Mouse (Mus musculus): ENCODE results near the gene Hopx. TPM values are rescaled to one million over a fixed set of nuclear protein-coding genes. Genes with fewer than 3 reads are reported as not detected.
A peak's percentile ranks its signal among the peaks of the same experiment; 100 is the strongest.

Hopx gene
- 12.6 and 16.4 TPM in 2 replicates for polyA plus RNA-seq (2015; fragmentation: Nextera tagmentation; extraction: Ambion mirVana)

DNA sequence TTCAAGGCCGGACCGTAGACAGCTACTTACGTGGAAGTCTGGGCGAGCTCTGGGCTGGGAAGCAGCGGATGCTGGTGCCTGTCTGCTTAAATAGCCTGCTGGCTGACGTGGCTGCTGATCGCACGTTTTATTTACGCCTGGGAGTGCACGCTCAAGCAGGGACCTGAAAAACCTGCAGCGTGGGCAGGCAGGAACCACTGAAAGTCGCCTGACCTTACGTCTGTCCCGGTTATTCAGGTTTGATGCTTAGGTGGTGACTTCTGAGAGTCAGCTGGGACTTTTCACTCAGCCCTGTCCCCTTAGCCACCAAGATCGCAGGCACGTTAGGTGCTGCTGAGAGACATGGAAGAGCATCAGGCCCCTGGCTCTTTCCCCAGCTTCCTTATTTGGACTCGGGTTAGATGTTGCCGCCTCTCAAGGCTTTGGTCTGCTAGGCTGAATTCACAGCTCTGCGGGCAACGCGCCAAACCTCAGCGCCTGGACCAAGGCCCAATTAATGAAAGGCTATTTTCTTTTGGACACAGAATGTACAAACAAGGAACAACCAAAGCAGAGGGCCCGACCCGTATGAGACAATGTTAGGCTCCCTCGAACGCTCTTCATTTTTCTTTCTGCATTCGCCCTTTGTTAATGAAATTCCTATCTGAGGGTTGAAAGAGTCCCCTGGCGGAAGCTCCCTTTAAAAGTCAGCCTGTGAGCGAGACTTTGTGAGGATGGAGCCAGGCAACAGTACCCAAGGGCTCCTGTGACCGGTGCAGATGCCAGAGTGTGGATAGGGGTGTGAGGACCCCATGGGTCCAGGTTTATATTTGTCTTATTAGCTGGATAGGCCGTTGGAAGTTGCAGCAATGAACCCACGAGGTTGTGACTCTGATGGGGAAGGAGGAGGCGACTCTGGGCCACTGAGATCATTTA, at the start of gene Hopx:
TSS of gene Hopx (minus strand) at position 305 of the 915 bp plus-strand sequence.
- Histone ChIP-seq H3K27ac (replicated peaks) (peak within 1 kb of the TSS; percentile 97), H3K4me1 (peaks cover 39% of the 10 kb centered on the region), H3K9ac (peak within 1 kb of the TSS; percentile 85), H3K36me3 (no peaks in the 10 kb centered on the region), H3K27me3 (replicated peaks) (no peaks in the 10 kb centered on the region), H3K4me3 (peak within 1 kb of the TSS; percentile 54), H3K4me2 (peak within 1 kb of the TSS; percentile 68), H3K9me3 (no peaks in the 10 kb centered on the region)
- ATAC-seq (ENCODE audit: extremely low read depth, insufficient number of reproducible peaks, low FRiP score, low TSS enrichment), result peak; percentile 81
- WGBS, result 21% methylated on average over 33 of the region's 33 CpGs

DNA sequence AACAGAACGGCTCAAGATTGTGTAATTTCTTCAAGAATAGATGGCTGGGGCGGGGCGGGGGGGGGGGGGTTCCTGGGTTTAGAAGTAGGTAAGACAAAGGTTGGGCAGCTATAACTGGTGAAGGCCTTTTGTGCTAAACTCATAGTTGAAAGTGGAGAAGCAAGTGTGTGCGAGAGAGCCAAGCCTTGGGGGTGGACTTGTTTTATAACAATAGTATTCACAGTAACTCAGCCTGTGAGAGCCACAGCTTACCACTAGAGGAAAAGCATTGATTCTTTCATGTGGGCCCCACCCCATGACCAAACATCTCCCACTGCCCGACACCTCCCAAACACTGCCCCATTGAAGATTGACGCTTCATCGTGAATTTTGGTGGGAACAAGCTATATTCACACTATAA, 48.7 kb upstream of the Hopx start:
- H3K9me3 ChIP-seq, result no peaks in the 10 kb centered on the region
- H3K4me2 ChIP-seq, result no peak overlapping the region
- H3K27me3 ChIP-seq (replicated peaks), result no peaks in the 10 kb centered on the region
- no peak overlapping the region for H3K27ac ChIP-seq (replicated peaks)
- WGBS, result 84% methylated on average over 7 of the region's 7 CpGs
- no peak overlapping the region for H3K9ac ChIP-seq
- 0 out of 2 replicates have a peak, but pooled peaks cover under 1% of the 10 kb centered on the region for H3K4me1 ChIP-seq
- H3K4me3 ChIP-seq, result no peak overlapping the region
- ATAC-seq (ENCODE audit: extremely low read depth, insufficient number of reproducible peaks, low FRiP score, low TSS enrichment), result no peak
- no peaks in the 10 kb centered on the region for H3K36me3 ChIP-seq

- Histone ChIP-seq H3K36me3 (no peaks in the 10 kb centered on the region), H3K9ac (no peak overlapping the region), H3K4me1 (0 out of 2 replicates have a peak, but pooled peaks cover 7% of the 10 kb centered on the region), H3K27ac (replicated peaks) (no peak overlapping the region), H3K4me2 (no peak overlapping the region), H3K9me3 (no peaks in the 10 kb centered on the region), H3K4me3 (no peak overlapping the region), H3K27me3 (replicated peaks) (no peaks in the 10 kb centered on the region)
- ATAC-seq (ENCODE audit: extremely low read depth, insufficient number of reproducible peaks, low FRiP score, low TSS enrichment), result no peak
- WGBS, result 85% methylated on average over 3 of the region's 3 CpGs
Observed at GRCm38 (mm10) chr5:77162566-77162965, 47.6 kb upstream of the Hopx start.

GRCm38 (mm10) chr5:77157777-77158540, 43.0 kb upstream of the Hopx start:
- no peak overlapping the region for H3K4me3 ChIP-seq
- H3K27ac ChIP-seq (replicated peaks), result no peak overlapping the region
- peaks cover 14% of the 10 kb centered on the region for H3K4me1 ChIP-seq
- no peak overlapping the region for H3K4me2 ChIP-seq
- no peaks in the 10 kb centered on the region for H3K9me3 ChIP-seq
- no peak for ATAC-seq (ENCODE audit: extremely low read depth, insufficient number of reproducible peaks, low FRiP score, low TSS enrichment)
- no peak overlapping the region for H3K9ac ChIP-seq
- 45% methylated on average over 14 of the region's 14 CpGs for WGBS
- H3K27me3 ChIP-seq (replicated peaks), result no peaks in the 10 kb centered on the region
- H3K36me3 ChIP-seq, result no peaks in the 10 kb centered on the region

DNA sequence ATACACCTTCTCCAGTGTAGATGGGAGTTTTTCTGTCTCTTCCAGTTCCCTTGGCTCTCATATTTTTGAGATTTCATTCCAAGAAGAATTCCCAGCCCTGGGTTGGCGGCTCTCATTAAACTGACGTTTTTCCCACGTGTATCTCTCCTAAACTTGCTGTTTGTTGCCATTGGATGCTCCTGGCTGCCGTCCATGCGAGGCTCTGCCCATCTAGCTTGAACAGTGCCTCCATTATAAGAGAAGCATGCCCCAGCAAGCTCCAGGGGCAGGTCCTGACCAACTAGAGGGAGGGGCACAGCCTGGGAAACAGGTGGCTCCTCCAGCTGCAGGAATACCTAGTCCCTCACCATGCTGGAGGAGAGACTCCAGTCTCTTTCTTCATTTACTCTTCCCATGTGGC, 42.0 kb upstream of the Hopx start:
- WGBS, result 71% methylated on average over 5 of the region's 5 CpGs
- Histone ChIP-seq H3K27me3 (replicated peaks) (no peaks in the 10 kb centered on the region), H3K9me3 (no peaks in the 10 kb centered on the region), H3K4me1 (peaks cover 14% of the 10 kb centered on the region), H3K4me3 (no peak overlapping the region), H3K9ac (no peak overlapping the region), H3K27ac (replicated peaks) (no peak overlapping the region), H3K4me2 (no peak overlapping the region), H3K36me3 (no peaks in the 10 kb centered on the region)
- no peak for ATAC-seq (ENCODE audit: extremely low read depth, insufficient number of reproducible peaks, low FRiP score, low TSS enrichment)

DNA sequence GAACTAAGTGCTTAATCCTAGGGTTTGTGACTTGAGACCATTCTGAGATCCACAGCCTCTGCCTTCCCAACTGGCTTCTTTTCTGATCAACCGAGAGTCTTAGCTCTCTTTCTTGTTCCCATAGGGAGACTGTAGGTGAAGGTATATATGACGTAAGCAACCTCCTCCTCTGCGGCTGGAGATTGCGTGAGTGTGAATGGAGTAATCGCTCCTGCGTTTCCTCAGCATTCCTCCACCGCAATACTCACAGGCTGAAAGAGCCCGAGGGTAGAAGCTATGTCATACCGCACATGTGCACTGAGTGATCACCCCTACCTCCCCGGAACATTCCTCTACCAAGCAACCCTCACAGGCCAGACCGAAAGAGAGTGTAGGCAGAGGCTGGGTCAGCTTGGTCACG, 40.6 kb upstream of the Hopx start:
- H3K4me2 ChIP-seq, result no peak overlapping the region
- no peaks in the 10 kb centered on the region for H3K27me3 ChIP-seq (replicated peaks)
- H3K9me3 ChIP-seq, result no peaks in the 10 kb centered on the region
- H3K4me3 ChIP-seq, result no peak overlapping the region
- H3K36me3 ChIP-seq, result no peaks in the 10 kb centered on the region
- peaks cover 21% of the 10 kb centered on the region for H3K4me1 ChIP-seq
- no peak for ATAC-seq (ENCODE audit: extremely low read depth, insufficient number of reproducible peaks, low FRiP score, low TSS enrichment)
- no peak overlapping the region for H3K9ac ChIP-seq
- H3K27ac ChIP-seq (replicated peaks), result no peak overlapping the region
- WGBS, result 84% methylated on average over 12 of the region's 12 CpGs

DNA sequence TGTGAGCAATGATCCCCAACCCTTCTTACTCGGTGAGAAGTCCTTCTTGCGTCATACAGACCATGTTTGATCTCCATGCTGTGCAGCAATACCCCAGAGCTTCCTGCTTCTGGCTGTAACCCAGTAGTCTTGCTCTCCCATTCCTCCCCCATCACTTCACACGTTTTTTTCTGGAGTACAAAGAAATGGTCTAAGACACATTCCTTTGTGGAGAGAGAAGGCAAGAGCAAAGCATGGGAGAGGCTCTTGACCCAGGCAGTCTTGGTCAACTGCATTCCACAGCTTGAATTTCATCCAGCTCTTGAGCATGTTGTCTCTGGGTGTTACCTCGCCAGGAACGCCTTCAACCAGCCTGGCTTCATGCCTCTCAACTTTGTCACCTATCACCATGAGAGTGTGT, 39.9 kb upstream of the Hopx start:
- Histone ChIP-seq H3K27me3 (replicated peaks) (no peaks in the 10 kb centered on the region), H3K4me1 (peaks cover 21% of the 10 kb centered on the region), H3K9ac (no peak overlapping the region), H3K36me3 (no peaks in the 10 kb centered on the region), H3K4me3 (no peak overlapping the region), H3K4me2 (no peak overlapping the region), H3K27ac (replicated peaks) (no peak overlapping the region; the same call in 1 of the 2 replicates), H3K9me3 (no peaks in the 10 kb centered on the region)
- no peak for ATAC-seq (ENCODE audit: extremely low read depth, insufficient number of reproducible peaks, low FRiP score, low TSS enrichment)
- WGBS, result 46% methylated on average over 5 of the region's 5 CpGs

DNA sequence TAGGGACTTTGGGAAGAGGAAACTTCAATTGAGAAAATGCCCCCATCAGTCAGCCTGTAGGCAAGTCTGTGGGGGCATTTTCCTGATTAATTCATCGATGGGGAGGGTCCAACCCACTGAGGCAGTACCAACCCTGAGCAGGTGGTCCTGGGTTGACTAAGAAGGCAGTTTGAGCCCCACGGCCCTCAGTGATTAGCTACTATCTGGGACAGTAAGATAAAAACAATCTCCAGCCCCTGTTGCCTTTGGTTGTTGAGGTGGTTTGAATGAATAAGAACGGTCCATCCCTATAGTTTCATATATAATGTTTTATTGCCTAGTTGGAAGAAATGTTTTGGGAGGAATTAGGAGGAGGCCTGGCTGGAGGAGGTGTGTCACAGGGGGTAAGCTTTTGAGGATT, 36.8 kb upstream of the Hopx start:
- no peak overlapping the region for H3K27ac ChIP-seq (replicated peaks)
- H3K27me3 ChIP-seq (replicated peaks), result no peaks in the 10 kb centered on the region
- H3K9ac ChIP-seq, result no peak overlapping the region
- no peak overlapping the region for H3K4me3 ChIP-seq
- peaks cover 25% of the 10 kb centered on the region for H3K4me1 ChIP-seq
- ATAC-seq (ENCODE audit: extremely low read depth, insufficient number of reproducible peaks, low FRiP score, low TSS enrichment), result no peak
- 56% methylated on average over 3 of the region's 3 CpGs for WGBS
- no peaks in the 10 kb centered on the region for H3K36me3 ChIP-seq
- no peaks in the 10 kb centered on the region for H3K9me3 ChIP-seq
- H3K4me2 ChIP-seq, result no peak overlapping the region

GRCm38 (mm10) chr5:77151075-77151474, 36.2 kb upstream of the Hopx start:
- Histone ChIP-seq H3K4me2 (no peak overlapping the region), H3K27ac (replicated peaks) (0 out of 2 replicates have a peak overlapping the region, but pooled peaks have one; percentile 17), H3K36me3 (no peaks in the 10 kb centered on the region), H3K9me3 (no peaks in the 10 kb centered on the region), H3K4me3 (no peak overlapping the region), H3K9ac (no peak overlapping the region), H3K4me1 (peaks cover 30% of the 10 kb centered on the region), H3K27me3 (replicated peaks) (no peaks in the 10 kb centered on the region)
- WGBS, result 19% methylated on average over 7 of the region's 7 CpGs
- ATAC-seq (ENCODE audit: extremely low read depth, insufficient number of reproducible peaks, low FRiP score, low TSS enrichment), result no peak

GRCm38 (mm10) chr5:77148021-77148621, 33.2 kb upstream of the Hopx start:
- Histone ChIP-seq H3K9me3 (no peaks in the 10 kb centered on the region), H3K4me2 (no peak overlapping the region), H3K27me3 (replicated peaks) (no peaks in the 10 kb centered on the region), H3K9ac (no peak overlapping the region), H3K36me3 (no peaks in the 10 kb centered on the region), H3K4me1 (peaks cover 36% of the 10 kb centered on the region), H3K27ac (replicated peaks) (peak overlapping the region; percentile 70), H3K4me3 (no peak overlapping the region)
- 53% methylated on average over 6 of the region's 6 CpGs for WGBS
- no peak; the same call in 1 of the 2 replicates for ATAC-seq (ENCODE audit: extremely low read depth, insufficient number of reproducible peaks, low FRiP score, low TSS enrichment)

DNA sequence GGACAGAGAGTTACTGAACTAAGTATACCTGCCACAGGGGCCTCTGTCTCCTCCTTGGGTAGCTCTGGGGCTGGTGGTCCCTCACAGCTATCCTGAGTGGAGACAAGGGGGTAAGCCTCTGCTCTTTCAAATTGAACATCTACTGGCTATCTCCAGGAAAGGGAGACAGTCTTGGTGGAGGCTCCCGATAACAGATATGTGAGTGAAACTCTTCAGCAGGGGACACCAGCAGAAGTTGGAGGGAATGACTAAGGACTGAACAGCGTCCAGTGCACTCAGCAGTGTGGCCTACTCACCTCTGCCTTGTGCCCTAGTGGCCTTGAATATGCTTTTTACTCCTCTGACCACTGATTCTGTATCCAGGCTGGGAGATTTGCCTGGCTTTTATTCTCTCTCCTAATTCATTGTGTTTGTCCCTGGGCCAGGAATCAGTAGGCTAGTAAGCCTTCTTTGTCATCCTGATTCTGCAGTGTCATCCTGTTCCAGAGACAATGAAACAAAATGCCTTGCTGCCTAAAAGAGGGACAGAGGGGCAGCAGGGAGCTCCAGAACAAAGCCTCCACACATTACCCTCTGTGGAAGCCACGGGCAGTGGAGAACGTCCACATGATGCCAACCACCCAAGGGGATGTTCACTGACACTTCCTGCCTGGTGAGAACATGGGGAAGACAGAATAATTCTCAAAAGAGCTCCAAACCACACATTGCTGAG, 31.7 kb upstream of the Hopx start:
- H3K9me3 ChIP-seq, result no peaks in the 10 kb centered on the region
- H3K27ac ChIP-seq (replicated peaks), result no peak overlapping the region
- ATAC-seq (ENCODE audit: extremely low read depth, insufficient number of reproducible peaks, low FRiP score, low TSS enrichment), result no peak
- H3K4me3 ChIP-seq, result no peak overlapping the region
- 65% methylated on average over 4 of the region's 4 CpGs for WGBS
- H3K36me3 ChIP-seq, result no peaks in the 10 kb centered on the region
- no peak overlapping the region for H3K9ac ChIP-seq
- H3K27me3 ChIP-seq (replicated peaks), result no peaks in the 10 kb centered on the region
- no peak overlapping the region for H3K4me2 ChIP-seq
- H3K4me1 ChIP-seq, result peaks cover 44% of the 10 kb centered on the region

Data from heart, embryonic 13.5 days (tissue).